Mouse (Mus musculus): ENCODE data around the gene Cct4. TPM values are rescaled to one million over a fixed set of nuclear protein-coding genes. Genes with fewer than 3 reads are reported as not detected.
A peak's percentile ranks its signal among the peaks of the same experiment; 100 is the strongest.

Gene Cct4
- polyA plus RNA-seq, 1 experiment from 2014 or later: 317 TPM

DNA sequence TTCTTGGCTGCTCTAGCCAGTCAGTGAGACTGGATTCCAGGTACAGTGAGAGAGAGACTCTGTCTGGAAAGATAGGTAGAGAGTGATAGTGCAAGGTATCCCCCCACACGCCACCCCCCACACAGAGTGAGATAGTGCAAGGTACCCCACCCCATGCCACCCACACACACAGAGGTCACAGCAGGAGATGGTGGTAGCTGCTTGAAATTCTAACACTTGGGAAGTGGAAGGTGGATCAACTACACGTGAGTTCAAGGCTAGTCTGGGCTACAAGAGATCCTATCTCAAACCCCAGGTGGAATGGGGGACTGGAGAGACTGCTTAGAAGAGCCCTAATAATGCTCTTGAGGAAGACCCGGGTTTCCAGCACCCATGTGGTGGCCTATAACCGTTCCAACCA is 9.3 kb upstream of the Cct4 start:
- ATAC-seq (ENCODE audit: low FRiP score): no peak
- Histone ChIP-seq H3K4me2 (replicated peaks) (peak overlapping the region; percentile 60), H3K27me3 (ENCODE audit: control insufficient read depth, insufficient read depth, low read length) (no peaks in the 10 kb centered on the region), H3K27ac (no peak overlapping the region), H3K9me3 (ENCODE audit: control insufficient read depth, low read length) (no peaks in the 10 kb centered on the region), H3K36me3 (replicated peaks; ENCODE audit: control insufficient read depth, insufficient read depth) (peaks cover 17% of the 10 kb centered on the region), H3K4me3 (replicated peaks; ENCODE audit: low read length) (peak overlapping the region; percentile 51), H3K9ac (peak overlapping the region; percentile 65), H3K4me1 (replicated peaks; ENCODE audit: control insufficient read depth, insufficient read depth, low read length) (peaks cover 32% of the 10 kb centered on the region)
- DNase-seq (ENCODE audit: low spot score): no peak
- 58% methylated on average over 4 of the region's 4 CpGs for WGBS

DNA sequence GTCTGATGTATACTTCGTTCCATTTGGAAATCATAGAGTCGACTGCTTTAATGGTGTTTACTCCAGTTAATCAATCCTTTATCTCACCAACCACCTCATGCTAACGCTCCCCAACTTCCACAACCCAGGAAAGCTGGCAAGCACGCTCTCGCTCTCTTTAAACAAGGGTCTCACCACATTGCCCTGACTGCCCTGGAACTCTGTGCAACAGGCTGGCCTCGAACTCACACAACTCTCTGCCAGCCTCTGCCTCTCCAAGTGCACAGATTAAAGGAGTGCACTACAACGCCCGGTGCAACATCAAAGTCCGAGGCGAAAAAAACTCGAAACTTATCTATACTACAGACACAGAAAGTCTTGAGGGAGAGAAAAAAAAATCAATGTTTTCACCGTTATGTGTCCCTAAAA is 8.8 kb upstream of the Cct4 start:
- Histone ChIP-seq H3K4me3 (replicated peaks; ENCODE audit: low read length) (peak overlapping the region; percentile 51), H3K4me2 (replicated peaks) (peak overlapping the region; percentile 60), H3K27ac (peak overlapping the region; percentile 91), H3K36me3 (replicated peaks; ENCODE audit: control insufficient read depth, insufficient read depth) (peaks cover 17% of the 10 kb centered on the region), H3K4me1 (replicated peaks; ENCODE audit: control insufficient read depth, insufficient read depth, low read length) (peaks cover 27% of the 10 kb centered on the region), H3K9me3 (ENCODE audit: control insufficient read depth, low read length) (no peaks in the 10 kb centered on the region), H3K9ac (peak overlapping the region; percentile 65), H3K27me3 (ENCODE audit: control insufficient read depth, insufficient read depth, low read length) (no peaks in the 10 kb centered on the region)
- 3% methylated on average over 12 of the region's 12 CpGs for WGBS
- ATAC-seq (ENCODE audit: low FRiP score) (peak; percentile 34), DNase-seq (ENCODE audit: low spot score) (no peak)

DNA sequence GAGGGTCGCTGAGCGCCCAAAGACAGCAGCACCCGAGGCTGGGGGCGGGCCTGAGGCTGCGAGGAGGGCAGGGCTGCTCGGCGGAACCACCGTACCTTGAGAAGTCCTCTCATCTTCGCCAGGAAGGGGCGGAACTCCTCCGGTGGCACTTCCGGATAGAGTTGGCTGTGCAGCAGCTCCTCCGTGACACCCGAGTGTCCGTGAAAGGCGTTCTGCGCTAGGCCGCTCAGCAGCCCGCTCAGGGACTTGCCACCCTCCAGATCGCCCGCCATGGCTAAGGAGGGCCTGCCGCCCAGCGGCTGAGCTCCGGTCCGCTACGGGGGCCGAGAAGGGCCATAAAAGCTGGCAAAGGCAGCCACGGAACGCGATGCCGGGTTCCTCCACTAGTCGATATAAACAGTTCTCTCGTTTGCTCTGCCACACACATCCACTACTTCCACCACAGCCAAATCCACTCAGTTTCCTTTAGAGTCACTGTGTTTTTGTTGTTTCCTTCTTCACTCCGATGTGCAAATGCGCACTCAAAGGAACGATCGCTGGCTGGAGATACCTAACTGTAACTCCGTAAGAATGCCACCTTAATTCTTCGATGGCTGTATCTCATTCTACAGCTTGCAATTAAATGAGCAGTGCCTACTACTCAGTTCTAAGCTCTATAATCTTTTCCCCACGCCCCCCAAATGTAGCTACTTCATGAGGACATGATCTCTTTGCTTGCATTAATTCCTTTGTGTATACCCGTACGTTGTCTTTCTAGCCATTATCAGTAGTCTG is 8.1 kb upstream of the Cct4 start, which contains the start of the genes Gm28048 and Commd1:
Gm28048 (minus strand) TSS at position 107 of the 774 bp plus-strand sequence.
Commd1 (minus strand) TSS at position 399 of the 774 bp plus-strand sequence.
- Histone ChIP-seq H3K9ac (peak within 1 kb of the TSS; percentile 65), H3K36me3 (replicated peaks; ENCODE audit: control insufficient read depth, insufficient read depth) (peaks cover 12% of the 10 kb centered on the region), H3K4me1 (replicated peaks; ENCODE audit: control insufficient read depth, insufficient read depth, low read length) (peaks cover 22% of the 10 kb centered on the region), H3K9me3 (ENCODE audit: control insufficient read depth, low read length) (no peaks in the 10 kb centered on the region), H3K4me3 (replicated peaks; ENCODE audit: low read length) (peak within 1 kb of the TSS; percentile 51), H3K27ac (peak within 1 kb of the TSS; percentile 91), H3K27me3 (ENCODE audit: control insufficient read depth, insufficient read depth, low read length) (no peaks in the 10 kb centered on the region), H3K4me2 (replicated peaks) (peak within 1 kb of the TSS; percentile 60)
- peak; percentile 94 for ATAC-seq (ENCODE audit: low FRiP score)
- DNase-seq (ENCODE audit: low spot score): peak; percentile 94
- 3% methylated on average over 42 of the region's 42 CpGs for WGBS

DNA sequence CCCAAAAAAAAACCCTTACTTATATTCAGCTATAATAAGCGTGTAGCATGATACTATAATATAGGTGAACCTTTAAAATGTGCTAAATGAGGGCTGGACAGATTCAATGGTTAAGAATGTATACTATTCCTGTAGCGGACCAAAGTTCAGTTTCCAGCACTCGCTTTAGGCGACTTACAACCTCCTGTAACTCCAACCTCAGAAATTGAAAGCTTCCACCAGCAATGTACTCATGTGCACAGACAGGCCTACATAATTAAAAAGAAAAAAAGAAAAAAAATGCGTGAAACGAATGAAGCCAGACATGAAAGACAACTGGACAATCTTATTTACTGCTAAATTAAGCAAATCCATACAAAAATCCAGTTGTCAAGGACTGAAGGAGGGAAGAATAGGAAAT is 7.5 kb upstream of the Cct4 start:
- DNase-seq (ENCODE audit: low spot score) (no peak), ATAC-seq (ENCODE audit: low FRiP score) (no peak)
- Histone ChIP-seq H3K9me3 (ENCODE audit: control insufficient read depth, low read length) (no peaks in the 10 kb centered on the region), H3K4me3 (replicated peaks; ENCODE audit: low read length) (peak overlapping the region; percentile 51; the same call in 1 of the 2 replicates), H3K36me3 (replicated peaks; ENCODE audit: control insufficient read depth, insufficient read depth) (peaks cover 6% of the 10 kb centered on the region), H3K9ac (peak overlapping the region; percentile 65; the same call in 1 of the 2 replicates), H3K4me1 (replicated peaks; ENCODE audit: control insufficient read depth, insufficient read depth, low read length) (peaks cover 22% of the 10 kb centered on the region), H3K27ac (peak overlapping the region; percentile 91; the same call in 1 of the 2 replicates), H3K27me3 (ENCODE audit: control insufficient read depth, insufficient read depth, low read length) (no peaks in the 10 kb centered on the region), H3K4me2 (replicated peaks) (peak overlapping the region; percentile 60)
- 80% methylated on average over 6 of the region's 6 CpGs for WGBS

DNA sequence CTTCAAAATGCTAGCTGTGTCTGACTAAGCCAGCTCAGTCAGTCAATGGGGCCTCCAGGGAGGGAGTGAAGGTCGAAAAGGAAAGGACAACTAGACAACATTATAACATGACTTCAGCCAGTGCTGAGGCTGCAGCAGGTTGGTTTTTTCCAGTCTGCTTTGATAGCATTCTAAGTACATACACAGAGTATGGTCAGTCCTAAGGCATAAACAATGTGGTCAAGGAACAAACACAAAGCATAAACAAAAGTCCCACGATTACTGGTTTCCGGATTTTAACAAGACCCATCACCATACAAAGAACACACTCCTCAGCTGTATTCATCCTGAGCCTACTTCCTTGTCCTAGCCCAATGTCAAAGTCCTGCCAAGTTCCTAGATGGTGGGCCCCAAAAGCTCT is 4.8 kb upstream of the Cct4 start:
- H3K9me3 ChIP-seq (ENCODE audit: control insufficient read depth, low read length): no peaks in the 10 kb centered on the region
- no peaks in the 10 kb centered on the region for H3K27me3 ChIP-seq (ENCODE audit: control insufficient read depth, insufficient read depth, low read length)
- ATAC-seq (ENCODE audit: low FRiP score): no peak
- peaks cover 15% of the 10 kb centered on the region for H3K4me1 ChIP-seq (replicated peaks; ENCODE audit: control insufficient read depth, insufficient read depth, low read length)
- H3K36me3 ChIP-seq (replicated peaks; ENCODE audit: control insufficient read depth, insufficient read depth): no peaks in the 10 kb centered on the region
- no peak overlapping the region for H3K27ac ChIP-seq
- no peak for DNase-seq (ENCODE audit: low spot score)
- H3K9ac ChIP-seq: no peak overlapping the region
- no peak overlapping the region for H3K4me3 ChIP-seq (replicated peaks; ENCODE audit: low read length)
- H3K4me2 ChIP-seq (replicated peaks): no peak overlapping the region
- WGBS: 91% methylated on average over 3 of the region's 3 CpGs

DNA sequence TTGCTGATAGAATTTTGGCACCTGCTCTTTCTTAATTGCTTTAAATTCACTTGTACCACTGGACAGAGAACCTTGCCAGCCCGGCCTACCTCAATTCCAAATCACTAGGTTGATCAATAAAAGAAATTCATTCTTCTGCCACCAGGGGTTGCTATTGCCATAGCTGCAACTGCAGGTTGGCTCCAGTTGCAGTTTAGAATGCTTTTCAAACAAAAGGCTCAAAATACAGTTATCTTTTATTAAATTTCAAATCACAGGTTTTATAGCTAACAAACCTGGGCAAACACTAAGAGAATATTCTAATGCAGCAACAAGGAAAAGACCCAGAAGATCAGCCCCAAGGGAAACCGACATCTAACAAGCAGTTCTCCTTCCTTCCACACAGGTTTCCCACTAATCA is 3.0 kb upstream of the Cct4 start:
- Histone ChIP-seq H3K27me3 (ENCODE audit: control insufficient read depth, insufficient read depth, low read length) (no peaks in the 10 kb centered on the region), H3K9me3 (ENCODE audit: control insufficient read depth, low read length) (no peaks in the 10 kb centered on the region), H3K36me3 (replicated peaks; ENCODE audit: control insufficient read depth, insufficient read depth) (no peaks in the 10 kb centered on the region), H3K9ac (no peak overlapping the region), H3K4me1 (replicated peaks; ENCODE audit: control insufficient read depth, insufficient read depth, low read length) (peaks cover 16% of the 10 kb centered on the region), H3K4me3 (replicated peaks; ENCODE audit: low read length) (no peak overlapping the region), H3K4me2 (replicated peaks) (no peak overlapping the region), H3K27ac (no peak overlapping the region)
- DNase-seq (ENCODE audit: low spot score) (peak; percentile 80), ATAC-seq (ENCODE audit: low FRiP score) (no peak)
- 45% methylated on average over 2 of the region's 2 CpGs for WGBS

DNA sequence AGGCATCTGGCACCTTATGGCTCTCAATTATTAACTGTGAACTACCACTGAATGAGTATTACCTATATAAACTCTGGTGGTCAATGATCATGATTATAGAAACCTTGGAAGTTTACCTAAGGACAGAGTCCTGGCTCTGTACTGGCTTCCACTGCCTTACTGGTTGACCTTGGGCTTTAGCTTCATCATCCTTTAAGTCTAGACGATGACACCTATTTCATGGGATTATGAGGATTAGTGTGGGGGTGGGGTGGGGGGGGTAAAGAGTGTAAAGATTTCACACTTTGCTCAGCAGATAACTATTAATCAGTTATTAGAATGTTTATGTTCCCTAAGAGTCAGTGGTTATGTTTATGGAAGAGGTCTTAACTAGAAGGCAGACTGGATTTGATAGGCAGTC is 533 bp upstream of the Cct4 start:
- peak overlapping the region; percentile 96 for H3K27ac ChIP-seq
- peaks cover 17% of the 10 kb centered on the region for H3K36me3 ChIP-seq (replicated peaks; ENCODE audit: control insufficient read depth, insufficient read depth)
- H3K4me1 ChIP-seq (replicated peaks; ENCODE audit: control insufficient read depth, insufficient read depth, low read length): peaks cover 17% of the 10 kb centered on the region
- ATAC-seq (ENCODE audit: low FRiP score) (peak; percentile 2; the same call in 1 of the 2 replicates), DNase-seq (ENCODE audit: low spot score) (no peak)
- peak overlapping the region; percentile 90 for H3K9ac ChIP-seq
- H3K4me3 ChIP-seq (replicated peaks; ENCODE audit: low read length): peak overlapping the region; percentile 79
- H3K27me3 ChIP-seq (ENCODE audit: control insufficient read depth, insufficient read depth, low read length): no peaks in the 10 kb centered on the region
- WGBS: 50% methylated on average over 1 of the region's 1 CpGs
- H3K9me3 ChIP-seq (ENCODE audit: control insufficient read depth, low read length): no peaks in the 10 kb centered on the region
- peak overlapping the region; percentile 85 for H3K4me2 ChIP-seq (replicated peaks)

DNA sequence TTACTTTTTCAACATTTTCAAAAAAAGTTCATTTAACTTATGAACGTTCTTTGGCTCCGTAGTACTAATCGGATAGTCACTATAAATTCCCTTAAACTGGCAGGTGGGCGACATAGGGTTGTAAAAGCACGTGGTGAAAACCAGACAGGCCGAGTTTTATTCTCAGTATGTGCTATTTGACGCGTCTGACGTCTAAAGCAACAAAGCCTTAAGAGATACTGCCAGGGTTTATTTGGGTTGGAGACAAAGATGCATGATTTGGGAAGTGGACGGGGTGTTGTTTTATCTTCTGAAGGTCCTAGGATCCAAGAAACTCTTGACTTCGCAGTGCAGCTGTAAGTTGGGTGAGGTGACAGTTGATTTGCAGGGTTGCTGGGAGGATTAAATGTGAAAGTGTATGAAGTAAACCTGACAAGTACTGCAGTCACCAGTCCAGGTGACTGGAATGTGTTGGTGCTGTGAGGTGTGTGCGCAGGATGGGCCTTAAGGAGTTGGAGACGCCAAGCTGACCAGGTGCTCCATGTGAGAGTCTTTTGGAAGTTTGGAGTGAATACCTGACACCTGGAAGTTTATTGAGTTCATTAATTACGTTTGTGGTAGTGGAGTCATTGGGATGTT is 1.0 kb downstream of the Cct4 start:
- Histone ChIP-seq H3K4me1 (replicated peaks; ENCODE audit: control insufficient read depth, insufficient read depth, low read length) (peaks cover 17% of the 10 kb centered on the region), H3K27me3 (ENCODE audit: control insufficient read depth, insufficient read depth, low read length) (no peaks in the 10 kb centered on the region), H3K9me3 (ENCODE audit: control insufficient read depth, low read length) (no peaks in the 10 kb centered on the region), H3K9ac (peak overlapping the region; percentile 90), H3K27ac (peak overlapping the region; percentile 96; the same call in 1 of the 2 replicates), H3K36me3 (replicated peaks; ENCODE audit: control insufficient read depth, insufficient read depth) (peaks cover 31% of the 10 kb centered on the region), H3K4me3 (replicated peaks; ENCODE audit: low read length) (peak overlapping the region; percentile 79), H3K4me2 (replicated peaks) (peak overlapping the region; percentile 85)
- DNase-seq (ENCODE audit: low spot score) (no peak), ATAC-seq (ENCODE audit: low FRiP score) (no peak)
- WGBS: 13% methylated on average over 14 of the region's 14 CpGs

DNA sequence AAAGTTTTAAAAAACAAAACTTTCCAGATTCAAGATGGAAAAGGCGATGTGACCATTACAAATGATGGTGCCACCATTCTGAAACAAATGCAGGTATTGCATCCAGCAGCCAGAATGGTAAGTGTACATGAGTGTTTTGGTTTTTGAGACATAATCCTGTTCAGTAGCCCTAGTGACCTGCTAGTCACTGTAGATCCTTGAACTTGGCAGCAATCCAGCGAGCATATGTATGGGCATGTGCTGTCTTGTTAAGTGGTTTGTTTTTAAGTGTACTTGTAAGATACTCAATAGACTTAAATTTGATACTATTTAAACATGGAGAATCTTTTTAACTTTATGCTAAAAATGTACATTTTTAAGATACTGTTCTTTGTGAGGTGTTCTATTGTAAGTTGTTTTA is 4.0 kb downstream of the Cct4 start:
- peaks cover 58% of the 10 kb centered on the region for H3K36me3 ChIP-seq (replicated peaks; ENCODE audit: control insufficient read depth, insufficient read depth)
- no peaks in the 10 kb centered on the region for H3K9me3 ChIP-seq (ENCODE audit: control insufficient read depth, low read length)
- no peaks in the 10 kb centered on the region for H3K27me3 ChIP-seq (ENCODE audit: control insufficient read depth, insufficient read depth, low read length)
- WGBS: 95% methylated on average over 2 of the region's 2 CpGs
- no peak overlapping the region for H3K4me3 ChIP-seq (replicated peaks; ENCODE audit: low read length)
- no peak overlapping the region for H3K4me2 ChIP-seq (replicated peaks)
- H3K27ac ChIP-seq: no peak overlapping the region
- peaks cover 17% of the 10 kb centered on the region for H3K4me1 ChIP-seq (replicated peaks; ENCODE audit: control insufficient read depth, insufficient read depth, low read length)
- ATAC-seq (ENCODE audit: low FRiP score) (no peak), DNase-seq (ENCODE audit: low spot score) (no peak)
- H3K9ac ChIP-seq: no peak overlapping the region

Data from hindbrain, embryonic 14.5 days (tissue).